Mouse (Mus musculus): ENCODE results near the gene Thra.
A peak's percentile ranks its signal among the peaks of the same experiment; 100 is the strongest.
"Not testable (repeated sequence)": the region's sequence is repeated elsewhere in the genome, so short reads cannot be mapped to it uniquely, and the experiment has no call there.

Gene Thra

DNA sequence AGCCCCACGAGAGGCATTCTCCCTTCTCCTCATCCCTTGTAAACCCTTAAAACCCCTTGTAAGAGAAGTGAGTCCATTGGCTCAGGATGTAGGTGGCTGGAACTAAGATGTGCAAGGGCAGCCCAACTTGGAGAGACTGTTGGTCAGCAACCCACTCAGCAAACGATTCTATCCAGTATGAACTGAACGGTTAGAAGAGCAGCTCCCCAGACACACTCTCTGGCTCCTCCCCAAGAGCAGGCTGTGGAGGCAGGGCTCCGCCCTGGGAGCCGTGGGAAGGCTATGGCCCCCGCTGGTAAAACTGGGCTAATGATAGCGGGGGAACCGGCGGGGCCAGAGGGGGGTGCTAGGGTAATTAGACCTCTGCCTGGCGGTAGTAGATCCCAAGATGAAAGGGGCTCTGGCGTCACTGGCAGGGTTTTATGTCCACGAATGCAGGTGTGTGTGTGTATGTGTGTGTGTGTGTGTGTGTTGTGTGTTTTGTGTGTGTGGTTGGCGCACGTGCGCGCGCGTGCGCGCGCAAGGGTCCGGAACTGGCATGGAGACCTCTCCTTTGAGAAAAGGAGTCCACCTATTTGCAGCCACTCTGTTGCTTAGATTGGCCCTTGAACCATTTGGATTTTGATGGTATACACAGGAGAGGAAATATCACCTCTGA is at the start of gene Thra:
TSS of gene Thra (plus strand) at position 246 of the 658 bp plus-strand sequence.
- peak; percentile 67 for DNase-seq (ENCODE audit: low read depth, low spot score)

DNA sequence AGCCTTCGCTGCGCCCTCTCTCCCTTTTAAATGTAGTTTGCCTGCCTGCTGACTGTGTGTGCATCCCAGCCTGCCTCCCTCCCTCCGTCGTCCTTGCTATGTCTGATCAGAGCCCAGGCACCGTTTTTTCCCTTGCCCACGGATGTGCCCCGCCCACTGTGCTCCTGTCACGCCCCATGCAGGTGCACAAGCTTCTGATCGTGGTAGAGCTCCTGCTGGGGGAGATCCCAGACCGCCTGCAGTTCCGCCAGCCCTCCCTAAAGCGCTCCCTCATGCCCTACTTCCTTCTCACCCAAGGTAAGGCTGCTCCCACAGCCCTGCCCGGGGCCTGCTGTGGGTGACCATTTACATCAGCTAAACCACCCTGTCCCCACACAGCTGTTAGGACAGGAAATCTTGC is 47.2 kb upstream of the Thra start:
- peak; percentile 90 for DNase-seq (ENCODE audit: low read depth, low spot score)

DNA sequence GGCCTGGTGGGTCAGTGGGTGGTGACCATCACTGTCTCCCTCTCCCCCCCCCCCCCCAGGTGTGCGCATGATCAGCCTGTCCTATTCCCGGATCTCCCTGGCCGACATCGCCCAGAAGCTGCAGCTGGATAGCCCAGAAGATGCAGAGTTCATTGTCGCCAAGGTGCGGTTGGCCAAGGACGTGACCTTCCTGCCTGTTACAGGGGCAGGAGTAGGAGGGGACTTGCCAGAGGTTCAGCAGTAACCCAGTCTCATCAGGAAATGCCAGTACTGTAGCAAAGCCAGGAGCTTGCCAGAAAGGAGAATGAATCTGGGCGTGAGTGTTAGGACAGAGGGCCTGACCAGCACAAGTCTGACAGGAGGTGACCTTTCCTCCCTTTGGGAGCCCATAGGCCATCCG is 46.7 kb upstream of the Thra start:
- peak; percentile 72 for DNase-seq (ENCODE audit: low read depth, low spot score)

DNA sequence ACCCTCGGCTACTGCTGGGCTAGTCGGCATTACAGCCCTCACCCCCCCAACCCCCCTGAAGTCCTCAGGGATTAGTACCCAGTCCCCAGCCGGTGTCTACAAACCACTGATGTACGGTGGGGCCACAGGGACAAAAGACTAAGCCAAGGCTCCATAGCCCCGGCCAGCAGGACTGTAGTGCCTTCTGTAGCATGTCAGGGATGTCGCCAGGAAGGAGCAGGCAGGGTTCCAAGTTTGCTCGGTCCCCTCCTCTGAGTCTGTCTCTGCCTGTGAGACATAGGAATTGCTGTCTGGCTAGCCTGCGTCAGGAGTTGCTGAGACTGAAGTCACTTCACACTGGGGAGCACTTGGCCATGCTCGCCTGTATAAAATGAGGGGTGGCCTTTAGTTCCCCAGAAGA is 46.1 kb upstream of the Thra start:
- DNase-seq (ENCODE audit: low read depth, low spot score), result no peak

DNA sequence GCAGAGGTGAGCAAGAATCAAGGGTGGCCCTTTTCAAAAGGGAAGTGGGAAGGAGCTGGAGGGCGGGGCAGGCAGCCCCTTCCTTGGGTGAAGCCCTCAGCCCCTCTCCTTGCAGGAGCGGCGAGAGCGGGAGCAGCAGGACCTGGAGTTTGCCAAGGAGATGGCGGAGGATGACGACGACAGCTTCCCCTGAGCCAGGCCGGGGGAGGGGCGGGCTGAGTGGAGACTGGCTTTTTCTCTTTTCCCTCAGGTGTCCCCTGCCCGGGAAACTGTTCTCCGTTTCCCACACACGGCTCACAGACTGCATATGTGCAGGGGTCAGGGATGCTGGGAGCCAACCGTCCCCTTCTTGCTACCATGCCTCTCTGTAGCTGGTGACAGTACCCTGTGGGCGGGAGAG is 45.0 kb upstream of the Thra start:
- DNase-seq (ENCODE audit: low read depth, low spot score), result no peak

DNA sequence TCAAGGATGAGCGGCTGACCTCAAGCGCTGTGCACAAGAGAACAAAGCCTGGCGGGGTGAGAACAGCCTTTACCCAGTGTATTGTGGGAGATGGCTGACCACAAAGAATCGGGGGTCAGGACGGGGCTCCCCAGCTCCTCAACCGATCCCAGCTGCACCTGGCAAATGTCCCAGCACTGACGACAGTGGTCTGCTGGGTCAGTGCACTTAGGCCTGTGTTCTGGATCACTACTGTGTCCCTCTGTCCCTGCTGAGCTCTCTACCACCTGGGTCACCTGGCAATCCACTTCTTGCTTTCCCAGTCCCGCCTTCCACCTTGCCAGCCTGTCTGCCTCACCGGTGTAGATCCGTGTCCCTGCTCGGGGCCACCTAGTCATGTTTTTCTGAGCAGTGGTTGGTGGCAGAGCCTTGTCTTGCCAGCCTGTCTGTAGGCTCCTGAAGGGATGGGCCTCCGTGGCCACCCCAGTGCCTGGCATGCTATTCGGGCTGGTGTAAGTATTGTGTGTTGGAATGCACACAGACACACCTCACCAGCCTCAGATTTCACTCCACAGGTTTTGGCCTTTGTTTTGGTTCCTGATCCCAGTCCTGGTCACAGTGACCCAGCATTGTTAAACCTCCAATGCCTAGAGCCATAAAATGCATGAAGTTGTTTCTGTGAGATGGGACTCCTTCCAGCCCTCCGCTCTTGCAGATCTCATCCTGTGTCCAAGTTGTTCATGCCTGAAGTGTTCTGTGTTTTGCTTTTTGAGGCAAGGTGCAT is 43.8 kb upstream of the Thra start:
- peak; percentile 54 for DNase-seq (ENCODE audit: low read depth, low spot score)

DNA sequence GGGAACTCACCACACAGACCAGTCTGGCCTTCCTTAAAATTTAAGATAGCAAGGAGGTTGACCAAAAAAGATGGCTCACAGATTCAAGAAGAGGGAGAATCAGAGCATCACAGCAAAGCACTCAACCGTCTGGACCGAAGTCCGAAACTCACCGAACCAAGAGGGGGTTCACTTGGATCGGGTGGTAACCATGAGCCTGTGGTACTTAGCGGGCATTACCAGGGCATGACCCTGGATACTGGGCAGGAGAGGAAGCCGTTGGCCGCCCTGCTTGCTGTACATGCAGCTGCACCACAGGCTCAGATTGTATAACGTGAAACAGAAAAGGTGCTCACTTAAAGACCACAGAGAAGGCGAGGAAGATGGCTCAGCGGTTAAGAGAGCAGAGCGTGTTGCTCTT is 43.2 kb upstream of the Thra start:
- DNase-seq (ENCODE audit: low read depth, low spot score), result no peak

DNA sequence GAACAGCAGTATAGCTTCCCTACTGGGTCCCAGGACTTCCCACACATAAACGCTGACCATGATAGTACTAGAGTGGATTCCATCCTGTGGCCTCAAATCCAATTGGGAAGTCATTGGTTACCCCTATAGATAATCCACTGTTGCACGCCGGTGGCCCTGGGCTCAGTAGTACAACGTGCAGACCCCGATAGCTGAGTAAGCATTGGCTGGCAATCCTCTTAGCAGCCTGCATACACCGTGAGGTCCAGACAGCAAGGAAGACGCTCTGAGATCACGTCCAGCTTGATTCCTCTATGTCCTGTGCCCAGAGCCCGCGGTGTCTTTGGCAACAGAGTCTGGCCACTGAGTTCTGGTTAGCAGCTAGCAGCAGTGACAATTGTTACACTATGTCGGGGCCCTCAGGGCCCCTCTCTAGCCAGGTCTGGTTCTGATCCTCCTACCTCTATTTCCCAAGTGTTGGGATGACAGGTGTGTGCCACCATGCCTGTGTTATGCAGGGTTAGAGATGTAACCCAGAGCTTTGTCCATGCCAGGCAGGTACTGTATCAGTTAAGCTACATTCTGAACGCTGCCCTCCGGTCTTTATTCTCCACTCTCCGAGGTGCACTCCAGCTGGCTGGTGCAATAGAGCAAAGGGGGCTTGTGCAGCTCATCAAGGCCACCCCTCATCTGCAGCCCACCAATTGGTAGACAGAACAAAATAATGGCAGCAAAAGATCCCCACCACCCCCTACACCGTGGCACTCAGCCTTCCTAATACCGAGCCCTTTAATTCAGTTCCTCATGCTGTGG is 41.4 kb upstream of the Thra start:
- DNase-seq (ENCODE audit: low read depth, low spot score), result no peak

DNA sequence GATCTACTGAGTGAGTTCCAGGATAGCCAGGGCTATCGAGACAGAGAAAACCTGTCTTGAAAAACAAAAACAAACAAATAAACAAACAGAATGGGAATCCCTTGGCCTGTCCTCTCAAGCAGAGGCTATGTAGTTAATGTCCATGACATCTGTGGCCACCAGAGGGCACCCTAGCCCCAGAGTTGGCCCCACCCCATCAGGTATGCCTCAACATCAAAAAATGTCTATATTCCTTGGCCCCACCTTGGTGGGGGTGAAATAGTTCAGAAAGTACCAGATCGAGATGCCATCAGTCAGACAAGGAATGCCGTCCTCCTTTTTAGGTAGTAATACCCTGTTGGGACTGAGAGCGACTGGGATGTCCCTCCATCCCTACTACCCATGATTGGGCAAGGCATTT is 40.5 kb upstream of the Thra start:
- peak; percentile 78 for DNase-seq (ENCODE audit: low read depth, low spot score)

DNA sequence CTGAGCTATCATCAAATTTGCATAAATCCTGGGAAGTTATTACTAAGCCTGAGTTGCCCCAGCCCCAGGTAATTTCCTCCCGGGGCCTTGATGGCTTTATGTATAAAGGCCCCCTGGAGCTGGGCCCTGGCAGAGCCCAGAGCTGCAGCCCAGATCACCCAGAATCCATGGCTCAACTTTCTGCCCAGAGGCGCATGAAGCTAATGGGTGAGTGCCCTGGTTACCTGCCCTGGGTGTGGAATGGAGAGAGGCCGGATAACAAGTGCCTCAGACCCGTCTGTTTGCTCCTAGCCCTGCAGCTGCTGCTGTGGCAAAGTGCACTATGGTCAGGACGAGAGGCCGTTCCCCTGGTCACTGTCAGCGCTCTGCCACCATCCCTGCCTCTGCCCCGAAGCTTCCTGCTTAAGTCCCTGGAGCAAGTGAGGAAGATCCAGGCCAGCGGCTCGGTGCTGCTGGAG is 39.2 kb upstream of the Thra start, which contains the start of gene Csf3:
TSS of gene Csf3 (plus strand) at position 51 of the 458 bp plus-strand sequence.
- DNase-seq (ENCODE audit: low read depth, low spot score), result no peak

DNA sequence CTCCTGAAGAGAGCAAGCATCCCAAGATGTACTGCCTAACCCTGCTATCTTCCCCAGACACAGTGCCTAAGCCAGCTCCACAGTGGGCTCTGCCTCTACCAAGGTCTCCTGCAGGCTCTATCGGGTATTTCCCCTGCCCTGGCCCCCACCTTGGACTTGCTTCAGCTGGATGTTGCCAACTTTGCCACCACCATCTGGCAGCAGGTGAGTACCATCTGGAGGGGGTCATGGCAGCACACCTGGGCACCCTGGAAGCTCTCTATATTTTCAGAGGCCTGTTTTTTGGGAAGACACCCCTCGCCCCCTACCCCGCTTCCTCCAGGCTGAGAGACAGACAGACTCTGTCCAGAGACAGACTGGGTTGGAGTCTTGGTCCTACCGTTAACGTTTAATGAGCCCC is 38.1 kb upstream of the Thra start:
- DNase-seq (ENCODE audit: low read depth, low spot score), result no peak

DNA sequence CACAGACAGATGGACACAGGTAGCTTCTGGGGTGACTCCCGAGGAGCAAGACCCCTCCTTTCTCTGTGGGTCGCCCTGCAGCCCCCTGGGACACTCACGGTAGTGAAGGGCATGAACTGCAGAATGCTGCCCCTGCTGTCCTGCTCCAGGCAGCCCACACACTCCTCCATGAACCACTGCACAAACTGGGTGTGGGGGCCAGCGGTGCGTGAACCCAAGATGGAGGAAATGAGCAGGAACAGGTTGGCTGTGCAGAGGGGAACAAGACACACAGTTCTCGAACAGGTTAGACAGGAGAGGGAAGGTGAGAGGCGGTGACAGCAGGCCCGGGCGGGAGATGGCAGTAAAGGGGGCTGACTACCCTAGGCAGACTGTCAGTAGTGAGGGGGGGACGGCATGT is 35.4 kb upstream of the Thra start:
- DNase-seq (ENCODE audit: low read depth, low spot score), result no peak

DNA sequence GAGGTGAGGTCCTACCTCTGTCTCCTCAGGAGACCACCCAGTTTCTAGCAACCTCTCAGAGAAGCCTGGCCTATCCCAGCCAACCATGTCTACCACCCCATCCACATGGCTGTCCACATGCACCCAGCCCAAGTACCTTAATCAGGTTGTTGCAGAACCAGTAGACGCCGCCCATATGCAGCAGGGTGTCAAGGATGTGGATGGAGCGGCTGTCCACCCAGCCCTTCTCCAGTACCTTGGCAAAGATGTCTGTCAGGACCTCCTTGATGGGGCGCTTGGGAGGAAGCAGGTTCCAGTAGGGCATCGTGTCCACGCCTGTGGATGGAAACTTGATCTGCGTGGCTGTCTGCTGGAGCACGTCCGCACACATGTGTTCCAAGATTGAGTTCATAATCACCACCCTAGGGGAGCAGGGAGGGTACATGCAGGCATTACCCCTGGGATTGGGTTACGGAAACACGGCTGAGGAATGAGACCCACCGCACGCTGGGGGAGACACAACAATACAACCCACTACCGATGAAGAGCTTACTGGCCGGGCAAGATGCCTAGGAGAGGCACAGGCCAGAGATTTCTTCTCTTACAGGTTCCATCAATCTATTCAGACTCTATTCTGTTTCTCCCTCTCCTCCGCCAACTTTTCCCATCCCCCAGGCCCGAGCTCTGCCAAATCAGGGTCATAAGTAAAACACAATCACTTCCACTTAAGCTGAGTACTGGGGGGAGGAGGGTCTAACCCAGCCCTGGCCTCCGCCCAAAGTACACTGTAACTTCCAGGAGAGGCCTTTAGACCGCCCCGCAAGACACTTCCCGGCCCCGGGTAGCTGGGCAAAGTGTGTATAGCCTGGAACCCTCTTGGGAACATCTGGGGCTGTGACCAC is 32.8 kb upstream of the Thra start:
- DNase-seq (ENCODE audit: low read depth, low spot score), result no peak

DNA sequence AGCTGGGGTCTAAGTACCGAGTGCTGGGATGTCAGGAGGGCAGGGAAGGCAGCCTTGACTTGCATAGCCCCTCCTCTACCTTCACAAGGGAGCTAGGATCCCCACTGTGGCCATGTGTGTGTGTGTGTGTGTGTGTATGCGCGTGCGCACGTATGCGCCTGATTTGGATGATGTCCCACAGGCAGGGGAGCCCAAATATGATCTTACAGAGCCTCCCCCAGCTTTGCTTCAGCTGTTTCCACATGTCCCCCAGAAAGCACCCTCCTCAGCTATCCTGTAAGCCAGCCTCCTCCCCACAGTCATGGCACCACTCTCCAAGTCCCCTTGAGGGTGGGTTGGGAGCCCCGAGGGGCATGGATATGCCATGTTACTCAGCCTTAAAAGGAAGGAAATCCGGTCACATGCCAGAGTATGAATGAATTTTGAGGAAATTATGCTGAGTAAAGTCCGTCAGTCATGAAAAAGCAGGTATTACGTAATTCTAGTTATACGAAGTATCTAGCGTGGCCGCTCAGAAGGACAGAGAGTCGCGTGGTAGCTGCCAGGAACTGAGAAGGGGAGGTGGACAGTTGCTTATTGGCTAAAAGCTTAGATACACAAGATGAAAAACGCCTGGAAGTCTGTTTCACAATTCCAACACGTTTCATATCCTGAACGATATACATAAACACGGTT is 32.0 kb upstream of the Thra start:
- no peak for DNase-seq (ENCODE audit: low read depth, low spot score)

DNA sequence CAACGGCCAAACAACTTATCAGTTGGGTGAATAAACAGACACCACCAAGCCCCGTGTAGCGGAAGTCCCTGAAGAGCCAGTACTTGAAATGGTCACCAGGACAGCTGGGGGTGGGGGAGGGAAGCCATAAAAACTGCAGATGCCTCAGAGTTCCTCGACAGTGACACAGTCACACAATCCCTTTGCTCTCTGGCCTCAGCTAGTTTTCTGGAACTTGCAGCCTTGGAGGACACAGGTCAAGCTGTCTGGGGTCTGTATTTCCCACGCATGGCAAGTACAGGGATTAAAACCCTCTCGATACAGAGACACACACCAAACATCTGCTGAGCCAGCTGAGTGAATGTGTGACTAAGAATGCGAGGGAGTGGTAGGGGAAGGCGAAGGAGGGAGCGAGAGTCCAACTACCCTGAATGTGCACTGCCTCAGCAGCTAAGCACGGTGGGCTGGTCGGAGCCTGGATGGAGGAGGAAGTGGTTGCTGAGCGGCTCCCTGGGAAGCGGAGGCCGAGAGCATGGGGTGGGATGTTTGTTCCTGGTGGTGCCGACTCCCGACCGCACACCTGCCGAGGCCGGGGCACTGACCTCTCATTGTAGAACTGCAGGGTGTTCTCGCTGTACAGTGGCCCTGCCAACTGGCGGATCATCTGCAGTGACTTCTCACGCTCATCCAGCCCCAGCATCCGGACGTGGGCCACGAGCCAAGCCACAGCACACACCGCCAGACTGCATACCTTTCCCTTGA is 31.3 kb upstream of the Thra start:
- no peak for DNase-seq (ENCODE audit: low read depth, low spot score)

DNA sequence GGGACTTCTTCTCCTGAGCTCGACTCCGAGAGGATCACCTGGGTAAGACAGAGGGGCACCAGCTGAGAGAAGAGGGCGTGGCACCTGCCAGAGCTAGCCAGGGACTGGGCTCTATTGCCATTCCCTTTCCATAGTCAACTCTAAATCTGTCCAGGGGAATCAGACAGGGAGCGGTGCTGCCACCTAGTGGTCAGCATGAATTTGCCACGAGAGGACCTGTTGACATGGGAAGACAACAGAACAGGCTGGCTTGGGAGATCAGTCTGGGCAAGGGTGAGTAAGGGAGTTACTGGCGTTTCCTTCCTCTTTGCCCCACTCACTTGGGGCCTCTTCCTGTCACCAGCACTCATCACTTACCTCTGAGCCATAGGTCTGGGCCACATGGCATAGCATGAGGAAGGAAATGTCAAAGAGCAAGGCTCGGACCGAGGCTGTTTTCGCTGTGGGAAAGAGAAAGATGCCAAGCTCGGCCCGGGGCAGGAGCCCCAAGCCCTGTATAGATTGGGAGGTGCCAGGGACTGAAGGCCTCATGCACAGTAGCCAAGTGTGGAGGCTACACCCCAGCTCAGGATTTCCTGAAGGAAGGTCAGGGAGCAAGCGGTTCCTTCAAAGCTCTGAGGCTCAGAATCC is 29.9 kb upstream of the Thra start:
- DNase-seq (ENCODE audit: low read depth, low spot score), result peak; percentile 93

DNA sequence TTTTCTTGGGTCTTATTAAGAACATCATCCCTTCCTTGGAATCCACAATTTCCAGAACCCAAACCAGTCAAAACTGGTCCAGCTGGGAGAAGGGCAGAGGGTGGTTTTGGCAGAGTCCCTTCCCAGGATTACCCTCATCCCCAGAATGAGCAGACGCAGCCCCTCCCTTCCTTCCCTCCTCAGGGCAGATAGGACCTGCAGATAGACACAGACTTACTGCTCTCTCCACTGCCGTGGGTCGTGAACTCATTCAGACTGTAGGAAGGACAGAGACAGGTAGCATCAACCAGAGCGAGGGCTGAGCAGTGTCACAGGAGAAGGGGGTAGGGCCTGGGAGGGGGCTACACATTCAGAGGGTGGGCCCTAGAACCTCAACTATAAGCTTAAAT is 29.4 kb upstream of the Thra start:
- DNase-seq (ENCODE audit: low read depth, low spot score), result no peak

DNA sequence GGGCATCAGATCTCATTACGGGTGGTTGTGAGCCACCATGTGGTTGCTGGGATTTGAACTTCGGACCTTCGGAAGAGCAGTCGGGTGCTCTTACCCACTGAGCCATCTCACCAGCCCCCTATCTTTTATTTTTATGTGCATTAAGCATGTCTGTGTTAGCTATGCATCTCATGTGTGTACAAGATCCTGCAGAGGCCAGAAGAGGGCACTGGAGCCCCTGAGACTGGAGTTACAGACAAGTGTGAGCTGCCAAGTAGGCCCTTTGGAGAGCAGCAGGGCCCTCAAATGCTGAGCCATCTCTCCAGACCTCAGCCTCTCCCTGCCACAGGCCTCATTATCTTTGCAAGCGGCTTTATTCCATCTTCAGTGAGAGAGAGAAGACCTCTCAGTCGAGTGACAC is 28.4 kb upstream of the Thra start:
- not testable (repeated sequence) for DNase-seq (ENCODE audit: low read depth, low spot score)

DNA sequence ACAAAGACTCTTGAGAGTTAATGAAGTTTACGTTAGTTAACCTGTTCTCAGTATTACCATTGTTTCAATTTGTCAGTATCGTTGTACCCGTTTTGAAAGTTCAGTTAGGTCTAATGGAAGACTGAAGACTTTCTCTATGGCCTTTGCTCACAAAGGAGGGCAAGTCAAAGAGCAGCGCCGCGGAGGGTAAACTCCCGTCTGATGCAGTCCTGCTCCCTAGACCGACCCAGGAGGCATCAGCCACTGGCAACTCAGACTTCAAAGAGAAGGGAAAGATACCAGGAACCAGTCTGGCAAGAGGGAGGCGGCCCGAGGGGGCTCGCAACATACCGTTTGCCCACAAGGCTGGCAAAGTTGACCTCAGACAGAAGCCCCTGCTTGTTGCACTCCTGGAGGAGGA is 26.7 kb upstream of the Thra start:
- no peak for DNase-seq (ENCODE audit: low read depth, low spot score)

DNA sequence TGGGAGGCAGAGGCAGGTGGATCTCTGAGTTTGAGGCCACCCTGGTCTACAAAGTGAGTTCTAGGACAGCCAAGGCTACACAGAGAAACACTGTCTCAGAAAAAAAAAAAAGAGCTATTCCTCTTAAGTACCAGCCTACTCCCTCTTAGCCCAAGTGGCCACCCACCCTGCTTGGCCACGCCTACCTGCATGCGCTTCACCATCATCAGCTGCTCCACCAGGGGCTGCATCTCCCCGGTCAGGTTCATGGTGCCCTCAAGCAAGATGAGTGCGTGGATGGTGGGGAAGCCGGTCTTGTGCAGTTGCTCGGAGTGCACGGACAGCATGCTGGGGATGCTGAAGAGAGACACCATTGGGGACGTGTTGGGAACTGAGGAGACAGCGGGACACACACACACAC is 24.5 kb upstream of the Thra start:
- DNase-seq (ENCODE audit: low read depth, low spot score), result peak; percentile 72

Measured in ZHBTc4 (cell line).